Mouse (Mus musculus): ENCODE data around the gene Dlgap1. TPM values are rescaled to one million over a fixed set of nuclear protein-coding genes. Genes with fewer than 3 reads are reported as not detected.
"Not testable (repeated sequence)": the region's sequence is repeated elsewhere in the genome, so short reads cannot be mapped to it uniquely, and the experiment has no call there.

Gene Dlgap1
- total RNA-seq, 2 experiments from 2014 or later: 1.6 to 2.0 TPM

GRCm38 (mm10) chr17:70521058-70521851 is 552.4 kb downstream of the Dlgap1 start:
- DNase-seq (ENCODE audit: low spot score in 2 of 2): no peak

DNA sequence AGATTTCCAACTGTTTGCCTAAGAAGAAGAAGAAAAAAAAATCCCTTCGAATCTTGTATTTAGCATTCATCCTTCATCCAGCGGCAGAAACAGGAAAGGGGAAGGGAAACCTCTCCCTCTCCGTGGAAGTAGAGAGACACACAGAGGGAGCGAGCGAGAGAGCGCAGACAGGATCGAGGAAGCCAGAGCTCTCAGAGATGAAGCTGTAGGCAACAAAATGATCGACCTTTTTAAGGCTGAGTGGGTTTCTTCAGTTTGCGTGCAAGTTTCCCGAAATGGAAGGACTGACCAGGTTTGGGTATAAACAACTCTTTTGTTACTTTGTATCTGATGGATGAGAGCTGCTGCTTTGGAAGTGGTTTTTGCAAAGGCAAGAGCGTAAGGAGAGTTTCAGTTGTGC is 553.1 kb downstream of the Dlgap1 start:
- DNase-seq (ENCODE audit: low spot score in 2 of 2): no peak

- no peak for DNase-seq (ENCODE audit: low spot score in 2 of 2)
These were observed 557.1 kb downstream of the Dlgap1 start for GRCm38 (mm10) chr17:70525990-70526389.

DNA sequence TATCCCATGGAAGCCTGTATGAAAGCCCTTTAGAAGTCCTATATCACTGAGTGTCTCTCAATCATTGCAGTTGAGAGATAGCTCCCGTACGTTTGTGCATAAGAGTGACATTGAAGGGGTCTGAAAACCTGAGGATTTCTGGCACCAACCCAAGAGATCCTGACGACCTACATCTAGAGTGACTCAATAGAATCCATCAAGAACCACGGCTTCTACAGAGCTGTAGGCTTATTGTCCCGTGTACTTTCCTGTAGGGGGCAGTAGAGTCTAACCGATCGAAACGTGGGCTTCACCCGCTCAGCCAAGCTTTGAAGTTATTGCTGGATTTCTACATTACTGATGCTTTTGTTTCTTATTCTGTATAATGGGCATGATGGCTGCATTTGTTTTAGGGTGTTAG is 558.2 kb downstream of the Dlgap1 start:
- no peak for DNase-seq (ENCODE audit: low spot score in 2 of 2)

DNA sequence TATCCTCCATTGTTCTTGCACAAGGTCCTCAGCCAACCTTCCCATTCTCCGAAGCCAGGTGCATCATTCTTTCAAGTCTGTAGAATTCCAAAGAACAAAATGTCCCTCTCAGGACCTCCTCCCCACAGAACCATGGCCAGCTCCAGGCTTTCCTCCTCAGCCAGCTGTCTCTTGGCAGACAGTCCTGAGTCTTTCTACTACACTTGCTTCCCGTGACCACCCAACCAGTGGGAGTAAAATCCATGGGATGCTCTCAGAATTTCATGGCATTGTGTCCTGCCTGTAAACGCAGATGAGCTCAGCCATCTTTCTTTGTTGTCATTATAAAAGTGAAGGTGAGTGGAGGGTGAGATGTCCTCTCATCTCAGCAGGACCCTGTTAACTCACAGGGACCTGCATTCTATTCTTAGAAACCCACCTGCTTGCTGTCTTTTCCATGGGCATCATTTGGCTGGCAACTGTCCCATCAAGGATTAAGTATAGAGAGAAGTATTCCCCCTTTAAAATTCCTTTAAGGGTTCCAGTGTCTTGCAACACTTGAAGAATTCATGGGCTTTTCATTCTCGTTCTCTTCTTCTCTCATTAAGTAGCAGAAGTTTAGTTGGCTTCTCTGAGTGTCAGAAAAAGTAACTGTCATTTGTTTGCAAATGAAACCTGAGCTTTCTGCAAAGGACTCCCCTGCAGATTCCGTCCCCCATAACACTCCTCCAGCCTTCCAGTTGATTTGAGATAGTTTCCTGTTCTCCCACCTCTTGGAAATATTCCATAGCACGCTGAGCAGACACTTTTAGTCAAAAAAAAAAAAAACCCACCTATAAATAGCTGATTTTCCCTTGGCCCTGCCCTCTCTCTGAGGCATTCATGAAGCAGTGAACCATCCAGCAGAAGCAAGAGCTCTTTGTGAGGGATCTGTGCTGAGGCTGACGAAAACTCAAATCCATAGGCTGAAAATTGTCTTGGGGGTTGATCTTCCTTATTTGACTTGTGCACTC is 559.6 kb downstream of the Dlgap1 start:
- no peak for DNase-seq (ENCODE audit: low spot score in 2 of 2)

GRCm38 (mm10) chr17:70534321-70534720 is 565.4 kb downstream of the Dlgap1 start:
- DNase-seq (ENCODE audit: low spot score in 2 of 2): no peak

DNA sequence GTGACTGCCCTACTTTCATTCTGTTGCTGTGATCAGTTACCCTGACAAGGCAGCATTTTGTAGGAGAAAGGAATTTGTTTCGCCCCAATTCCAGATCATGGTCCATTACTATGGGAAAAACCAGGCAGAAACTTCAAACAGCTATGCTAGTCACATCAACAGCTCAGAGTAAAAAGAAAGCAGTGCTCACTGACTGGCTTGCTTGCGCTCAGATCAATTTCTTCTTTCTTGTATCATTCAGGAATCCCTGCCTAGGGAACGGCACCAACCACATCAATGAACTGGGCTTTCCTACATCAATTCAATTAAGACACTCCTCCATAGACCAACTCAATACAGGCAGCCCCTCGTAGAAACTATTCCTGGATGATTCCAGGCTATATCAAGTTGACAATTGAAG is 572.9 kb downstream of the Dlgap1 start:
- no peak for DNase-seq (ENCODE audit: low spot score in 2 of 2)

- no peak for DNase-seq (ENCODE audit: low spot score in 2 of 2)
These were observed 581.9 kb downstream of the Dlgap1 start for GRCm38 (mm10) chr17:70550793-70551192.

DNA sequence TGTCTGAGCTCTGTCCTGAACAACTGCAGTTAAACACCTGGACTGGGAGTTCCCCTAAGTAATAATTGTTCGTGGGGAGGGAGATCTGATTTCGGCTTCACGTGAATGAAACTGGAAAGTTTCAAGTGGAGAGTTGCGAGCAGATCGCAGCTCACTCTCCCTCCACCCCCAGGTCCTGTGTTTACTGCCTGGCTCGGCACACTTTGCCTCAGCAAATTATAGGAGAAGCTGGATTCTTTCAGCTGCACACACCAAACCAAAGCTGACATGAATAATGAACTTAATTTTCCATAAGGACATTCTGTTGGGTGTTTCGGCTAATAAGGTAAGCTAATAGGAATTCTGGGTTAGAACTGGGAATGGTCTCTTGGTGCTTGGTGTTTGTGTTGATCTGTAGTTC is 592.7 kb downstream of the Dlgap1 start:
- no peak for DNase-seq (ENCODE audit: low spot score in 2 of 2)

DNA sequence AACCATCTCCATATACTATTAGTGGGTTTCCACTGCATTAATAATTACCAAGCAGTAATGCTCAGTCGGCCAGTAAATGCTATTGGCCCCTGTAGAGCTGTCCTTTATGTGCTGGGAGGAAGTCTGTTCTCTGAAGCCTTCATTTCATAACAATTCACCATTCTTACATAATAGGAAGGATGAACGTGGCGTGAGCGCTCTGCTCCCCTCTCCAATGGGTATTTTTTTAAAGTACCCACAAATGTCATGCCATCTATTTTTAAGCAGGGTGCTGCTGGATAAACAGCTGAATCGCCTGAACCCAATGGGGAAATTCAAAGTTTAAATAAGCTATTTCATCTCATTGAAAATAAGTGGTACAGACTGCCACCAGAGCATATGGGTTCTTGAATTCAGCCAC is 602.0 kb downstream of the Dlgap1 start:
- DNase-seq (ENCODE audit: low spot score in 2 of 2): no peak

DNA sequence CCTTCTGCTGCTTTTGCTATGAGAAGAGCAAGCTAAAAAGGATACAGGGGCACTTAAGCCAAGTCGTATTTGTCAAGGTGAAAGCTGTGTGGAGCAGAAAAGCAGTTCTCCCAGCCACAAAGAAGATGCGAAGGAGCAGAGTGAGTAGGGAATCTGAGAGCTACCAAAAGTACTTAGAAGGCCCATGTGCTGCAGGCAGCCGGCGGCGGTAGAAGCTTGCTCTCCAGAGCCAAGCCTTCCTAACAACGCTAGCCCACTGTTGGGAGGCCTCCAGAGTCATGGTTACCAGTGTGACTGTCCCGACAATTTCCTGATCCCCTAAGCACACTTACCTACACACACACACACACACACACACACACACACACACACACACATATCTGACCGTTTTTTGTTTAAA is 614.2 kb downstream of the Dlgap1 start:
- no peak for DNase-seq (ENCODE audit: low spot score in 2 of 2)

DNA sequence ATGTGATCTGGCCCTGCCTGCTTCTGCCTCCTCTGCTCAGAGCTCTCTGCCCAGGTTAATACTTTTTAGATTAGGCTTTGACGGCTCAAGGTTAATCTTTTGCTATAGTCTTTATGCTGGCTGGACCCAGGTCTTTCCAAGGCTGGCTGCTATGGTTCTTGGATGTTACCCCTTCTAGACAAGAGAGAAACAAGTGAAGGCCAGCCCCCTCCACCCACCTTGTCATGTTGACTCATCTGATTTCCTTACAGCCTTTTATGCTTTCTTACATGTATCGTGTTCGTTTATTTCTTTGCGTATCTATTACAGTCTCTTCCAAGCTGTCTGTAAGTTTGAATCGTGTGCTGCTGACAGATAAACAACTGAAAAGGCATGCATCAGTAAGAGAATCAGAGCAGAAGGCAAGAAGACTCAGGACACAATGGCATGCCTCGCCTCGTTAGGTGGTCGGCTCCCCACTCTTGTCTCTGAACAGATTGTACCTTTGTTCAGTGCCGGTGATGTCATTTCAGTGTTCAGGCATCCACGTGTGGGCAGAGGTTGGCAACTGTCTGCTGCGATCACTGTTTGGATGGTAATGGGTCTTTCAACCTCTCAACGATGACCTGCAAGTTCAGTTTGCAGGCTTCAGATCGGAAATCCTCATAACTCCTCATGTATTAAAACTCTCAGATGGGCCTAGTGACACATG is 618.0 kb downstream of the Dlgap1 start:
- no peak for DNase-seq (ENCODE audit: low spot score in 2 of 2)

GRCm38 (mm10) chr17:70587975-70588630 is 619.2 kb downstream of the Dlgap1 start:
- DNase-seq (ENCODE audit: low spot score in 2 of 2): not testable (repeated sequence)

DNA sequence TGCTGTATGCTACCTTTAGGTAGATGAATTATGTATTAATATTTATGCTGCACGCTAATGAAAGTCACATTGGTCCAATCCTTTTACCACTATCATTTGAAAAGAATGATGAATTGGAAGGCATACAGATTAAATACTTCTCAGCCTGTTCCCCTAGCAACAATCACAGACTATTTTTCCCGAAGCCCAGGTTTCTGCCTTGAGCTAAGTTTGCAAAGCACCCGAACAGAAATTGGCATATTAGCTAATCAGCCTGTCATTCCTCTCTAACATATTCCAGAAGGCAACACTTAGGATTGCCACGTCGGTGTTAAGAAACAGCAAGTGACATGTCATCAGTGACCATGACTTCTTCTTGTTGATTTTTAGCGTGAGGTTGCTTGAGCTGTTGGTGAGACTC is 619.8 kb downstream of the Dlgap1 start:
- no peak for DNase-seq (ENCODE audit: low spot score in 2 of 2)

GRCm38 (mm10) chr17:70589140-70589539 is 620.3 kb downstream of the Dlgap1 start:
- DNase-seq (ENCODE audit: low spot score in 2 of 2): no peak

- no peak for DNase-seq (ENCODE audit: low spot score in 2 of 2)
These were observed 621.6 kb downstream of the Dlgap1 start for GRCm38 (mm10) chr17:70590506-70590905.

DNA sequence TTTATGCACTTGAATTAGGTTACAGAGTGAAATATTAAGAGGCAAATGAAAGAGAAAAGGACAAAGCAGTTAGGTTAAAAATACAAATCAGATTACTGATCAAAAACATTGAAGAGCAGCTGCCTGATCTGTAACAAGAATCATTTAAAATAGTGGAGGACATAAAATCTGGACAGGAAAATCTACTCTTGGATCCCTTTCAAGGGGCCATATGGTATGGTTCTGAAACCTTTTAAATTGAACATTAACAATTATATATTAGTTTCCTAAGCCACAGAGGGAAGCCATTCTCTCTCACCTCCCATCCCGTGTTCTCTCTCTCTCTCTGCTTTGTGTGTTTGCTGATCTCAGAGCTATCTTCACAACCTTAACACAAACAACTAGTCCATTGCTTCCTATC is 625.4 kb downstream of the Dlgap1 start:
- no peak for DNase-seq (ENCODE audit: low spot score in 2 of 2)

- no peak for DNase-seq (ENCODE audit: low spot score in 2 of 2)
These were observed 627.5 kb downstream of the Dlgap1 start for GRCm38 (mm10) chr17:70596326-70596725.

DNA sequence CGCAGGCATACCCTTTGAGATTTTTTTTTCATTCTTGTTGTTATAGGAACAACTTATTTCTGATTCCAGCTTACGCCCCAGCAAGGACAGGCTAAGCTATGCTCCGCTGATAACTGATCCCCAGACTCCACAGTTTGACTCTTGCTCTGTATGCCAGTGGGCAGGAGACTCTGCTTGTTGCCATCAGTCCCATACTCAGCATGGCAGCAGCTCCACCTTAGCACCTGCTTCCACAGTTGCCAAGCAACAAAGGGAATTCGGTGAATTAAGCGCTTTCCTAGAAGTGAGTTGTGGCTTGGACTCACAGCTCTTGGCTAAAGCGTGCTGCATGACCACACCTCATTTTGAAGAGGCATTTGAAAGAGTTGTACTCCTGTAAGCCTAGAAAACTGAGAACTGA is 631.6 kb downstream of the Dlgap1 start:
- no peak for DNase-seq (ENCODE audit: low spot score in 2 of 2)

GRCm38 (mm10) chr17:70602051-70602450 is 633.2 kb downstream of the Dlgap1 start:
- no peak for DNase-seq (ENCODE audit: low spot score in 2 of 2)

DNA sequence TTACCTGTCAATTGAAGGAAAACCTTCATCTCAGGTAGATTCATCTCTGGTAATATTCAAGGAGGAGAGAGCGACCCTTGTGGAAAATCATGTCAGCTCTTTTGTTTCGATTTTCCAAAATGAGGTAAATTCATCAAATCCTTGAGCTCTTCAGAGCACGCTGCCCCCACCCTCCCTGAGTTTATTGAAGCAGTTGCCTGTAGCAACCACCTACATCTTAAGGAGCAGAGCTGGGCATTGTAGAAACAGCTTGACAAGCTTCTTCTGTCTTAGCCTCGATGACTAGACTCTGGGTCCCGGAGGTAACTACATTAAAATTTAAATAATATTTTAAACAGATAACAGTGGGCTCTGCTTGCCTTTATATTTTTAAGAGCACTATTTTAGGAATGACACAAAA is 636.8 kb downstream of the Dlgap1 start:
- DNase-seq (ENCODE audit: low spot score in 2 of 2): no peak

Data from gastrocnemius, postnatal 4 days (tissue).